Mouse (Mus musculus) spleen, adult 2 months (tissue): Measurements from ENCODE around the gene 1700013G24Rik.

Experiments used
- CTCF ChIP-seq: fragments of 200-500 bp; IDR thresholded peaks from 2 replicates; pipeline ENCODE4 v1.5.1; 2011; ENCODE audit warnings: mild to moderate bottlenecking, inconsistent platforms; ENCODE audit not compliant: insufficient read depth, insufficient read length, insufficient replicate concordance; ENCODE audit errors: extremely low read depth
- POLR2A ChIP-seq: fragments of 200-500 bp; IDR thresholded peaks from 2 replicates; pipeline ENCODE4 v1.6.1; 2011; ENCODE audit warnings: low read depth, low read length, inconsistent platforms

GRCm38 (mm10) chr4:137497367-137497766 is 44.3 kb downstream of the 1700013G24Rik start:
- TF ChIP-seq CTCF (no peak), POLR2A (no peak)
